Mouse (Mus musculus) liver, postnatal 0 days (tissue): ENCODE results near the gene Ctbs. TPM values are rescaled to one million over a fixed set of nuclear protein-coding genes. Genes with fewer than 3 reads are reported as not detected.
A peak's percentile ranks its signal among the peaks of the same experiment; 100 is the strongest.

Source experiments
- ATAC-seq: fragments of 200-750 bp; cut with Nextera tagmentation; 2 replicates; pipeline ENCODE4 v1.8.0; 2017; ENCODE audit warnings: mild to moderate bottlenecking, moderate library complexity
- DNase-seq: peaks from one replicate; pipeline ENCODE4 v3.0.0-alpha.2; 2016
- H3K27ac ChIP-seq: fragments of 300-500 bp; sonication (generic); 2 replicates; pipeline ENCODE4 v1.5.1; 2014; ENCODE audit warnings: antibody characterized with exemption, moderate library complexity, mild to moderate bottlenecking, low read depth
- H3K27me3 ChIP-seq: fragments of 300-500 bp; sonication (generic); 2 replicates; pipeline ENCODE4 v1.6.1; 2014; ENCODE audit warnings: low read length, control low read depth, mixed read lengths; ENCODE audit not compliant: insufficient read depth
- H3K36me3 ChIP-seq: fragments of 300-500 bp; sonication (generic); replicated peaks from 2 replicates; pipeline ENCODE4 v1.6.1; 2014; ENCODE audit warnings: mild to moderate bottlenecking, control low read depth, low read length, moderate library complexity, mixed read lengths; ENCODE audit not compliant: insufficient read depth
- H3K4me1 ChIP-seq: fragments of 300-500 bp; sonication (generic); 2 replicates; pipeline ENCODE4 v1.6.1; 2014; ENCODE audit warnings: antibody characterized with exemption, mild to moderate bottlenecking, control low read depth; ENCODE audit not compliant: insufficient read depth
- H3K4me2 ChIP-seq: fragments of 300-500 bp; sonication (generic); 2 replicates; pipeline ENCODE4 v1.6.1; 2014; ENCODE audit warnings: low read depth, mild to moderate bottlenecking, low read length, moderate library complexity, mixed read lengths
- H3K4me3 ChIP-seq: fragments of 300-500 bp; sonication (generic); 2 replicates; pipeline ENCODE4 v1.5.1; 2014; ENCODE audit warnings: low read depth, low read length
- H3K9ac ChIP-seq: fragments of 300-500 bp; sonication (generic); replicated peaks from 2 replicates; pipeline ENCODE4 v1.6.1; 2014; ENCODE audit warnings: mild to moderate bottlenecking, moderate library complexity
- H3K9me3 ChIP-seq: fragments of 300-500 bp; sonication (generic); 2 replicates; pipeline ENCODE4 v1.6.1; 2016; ENCODE audit warnings: mild to moderate bottlenecking, control low read depth, low read length, mixed read lengths
- CTCF ChIP-seq: sonication (generic); IDR thresholded peaks from 2 replicates; pipeline ENCODE4 v1.5.1; 2016; ENCODE audit warnings: antibody characterized with exemption, low read depth
- EP300 ChIP-seq: IDR thresholded peaks from 2 replicates; pipeline ENCODE4 v1.6.1; 2016; ENCODE audit warnings: antibody characterized with exemption, low read depth, mild to moderate bottlenecking
- WGBS: fragments of 180-500 bp; shearing (Covaris S2); extraction: QIAGEN DNeasy Blood & Tissue Kit; methylation state at CpG from one replicate; pipeline ENCODE4 v1.1.7; 2014; ENCODE audit not compliant: insufficient replicate concordance; 5-methylcytosine and 5-hydroxymethylcytosine counted together
- polyA plus RNA-seq: library from polyadenylated mRNA; unstranded; fragments of >200 nt; fragmentation: Nextera tagmentation; extraction: Ambion mirVana; gene quantifications from 2 replicates; pipeline ENCODE4 v1.2.1, GENCODE M21; 2015

Gene Ctbs
- polyA plus RNA-seq, 1 experiment from 2014 or later: 9.9 TPM

DNA sequence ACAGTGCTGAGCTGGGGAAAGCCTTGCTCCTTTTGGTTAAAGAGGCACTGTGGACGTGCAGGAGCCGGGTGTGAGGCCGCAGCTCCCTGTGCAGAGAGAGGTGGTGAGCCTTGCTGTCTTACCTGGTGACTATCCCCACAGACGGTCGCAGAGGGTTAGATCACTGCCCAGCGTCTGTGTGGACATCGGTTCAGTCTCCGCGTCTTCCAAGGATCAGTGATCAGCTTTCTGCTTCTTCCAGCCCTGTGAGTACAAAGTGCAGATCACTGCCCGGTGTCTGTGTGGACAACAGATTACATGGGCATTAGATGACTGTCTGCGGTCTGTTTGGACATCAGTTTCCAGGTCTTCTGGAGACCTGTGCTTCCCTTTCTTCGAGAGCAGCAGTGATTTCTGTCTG, 35.0 kb upstream of the Ctbs start:
- ATAC-seq: no peak
- H3K4me2 ChIP-seq: no peak overlapping the region
- no peak for TF ChIP-seq CTCF
- TF ChIP-seq EP300: no peak

GRCm38 (mm10) chr3:146417873-146418272, 31.7 kb upstream of the Ctbs start:
- no peak overlapping the region for H3K4me3 ChIP-seq
- H3K27me3 ChIP-seq: no peaks in the 10 kb centered on the region
- H3K4me2 ChIP-seq: no peak overlapping the region
- no peak overlapping the region for H3K27ac ChIP-seq
- 91% methylated on average over 8 of the region's 8 CpGs for WGBS
- no peaks in the 10 kb centered on the region for H3K9me3 ChIP-seq
- no peak overlapping the region for H3K9ac ChIP-seq
- TF ChIP-seq CTCF (no peak), EP300 (no peak)
- H3K36me3 ChIP-seq: peaks cover 26% of the 10 kb centered on the region
- DNase-seq (no peak), ATAC-seq (no peak)
- no peaks in the 10 kb centered on the region for H3K4me1 ChIP-seq

More for the DNA sequence above, 35.0 kb upstream of the Ctbs start:
- Histone ChIP-seq H3K27me3 (no peaks in the 10 kb centered on the region), H3K9ac (no peak overlapping the region), H3K27ac (no peak overlapping the region), H3K9me3 (no peaks in the 10 kb centered on the region), H3K4me3 (no peak overlapping the region), H3K4me1 (peaks cover 16% of the 10 kb centered on the region), H3K36me3 (peaks cover 20% of the 10 kb centered on the region)
- no peak for DNase-seq
- WGBS: 91% methylated on average over 12 of the region's 12 CpGs

DNA sequence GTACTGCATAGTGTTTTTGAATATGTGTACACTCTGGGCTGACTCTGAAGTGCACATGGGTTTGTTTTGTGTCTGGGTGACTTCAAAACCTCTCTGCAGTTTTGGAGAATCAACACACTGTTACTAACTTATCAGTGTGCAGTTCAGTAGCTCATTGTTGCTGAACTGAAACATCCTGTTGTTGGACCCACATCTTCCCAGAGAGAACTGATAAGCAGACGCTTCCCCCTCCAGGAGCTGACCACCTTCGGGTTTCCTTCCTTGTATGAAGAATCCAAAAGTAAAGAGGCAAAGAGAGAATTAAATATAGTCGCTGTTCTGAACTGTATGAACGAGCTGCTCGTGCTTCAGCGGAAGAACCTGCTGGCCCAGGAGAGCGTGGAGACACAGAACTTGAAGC, 30.7 kb upstream of the Ctbs start:
- no peaks in the 10 kb centered on the region for H3K4me1 ChIP-seq
- DNase-seq (no peak), ATAC-seq (no peak)
- no peak overlapping the region for H3K4me3 ChIP-seq
- no peak overlapping the region for H3K9ac ChIP-seq
- no peak overlapping the region for H3K4me2 ChIP-seq
- H3K27ac ChIP-seq: peak overlapping the region; percentile 12; the same call in 1 of the 2 replicates
- TF ChIP-seq CTCF (no peak), EP300 (no peak)
- WGBS: 59% methylated on average over 7 of the region's 7 CpGs
- no peaks in the 10 kb centered on the region for H3K9me3 ChIP-seq
- no peaks in the 10 kb centered on the region for H3K27me3 ChIP-seq
- peaks cover 31% of the 10 kb centered on the region for H3K36me3 ChIP-seq

- TF ChIP-seq EP300 (no peak), CTCF (0 out of 2 replicates have a peak, but pooled peaks have one; percentile 19)
- Histone ChIP-seq H3K4me2 (no peak overlapping the region), H3K36me3 (peaks cover 31% of the 10 kb centered on the region), H3K27me3 (no peaks in the 10 kb centered on the region), H3K4me3 (no peak overlapping the region), H3K4me1 (no peaks in the 10 kb centered on the region), H3K9ac (no peak overlapping the region), H3K27ac (peak overlapping the region; percentile 12; the same call in 1 of the 2 replicates), H3K9me3 (no peaks in the 10 kb centered on the region)
- WGBS: 86% methylated on average over 9 of the region's 9 CpGs
- no peak for DNase-seq
- no peak for ATAC-seq
Observed at GRCm38 (mm10) chr3:146419534-146419933, 30.1 kb upstream of the Ctbs start.

DNA sequence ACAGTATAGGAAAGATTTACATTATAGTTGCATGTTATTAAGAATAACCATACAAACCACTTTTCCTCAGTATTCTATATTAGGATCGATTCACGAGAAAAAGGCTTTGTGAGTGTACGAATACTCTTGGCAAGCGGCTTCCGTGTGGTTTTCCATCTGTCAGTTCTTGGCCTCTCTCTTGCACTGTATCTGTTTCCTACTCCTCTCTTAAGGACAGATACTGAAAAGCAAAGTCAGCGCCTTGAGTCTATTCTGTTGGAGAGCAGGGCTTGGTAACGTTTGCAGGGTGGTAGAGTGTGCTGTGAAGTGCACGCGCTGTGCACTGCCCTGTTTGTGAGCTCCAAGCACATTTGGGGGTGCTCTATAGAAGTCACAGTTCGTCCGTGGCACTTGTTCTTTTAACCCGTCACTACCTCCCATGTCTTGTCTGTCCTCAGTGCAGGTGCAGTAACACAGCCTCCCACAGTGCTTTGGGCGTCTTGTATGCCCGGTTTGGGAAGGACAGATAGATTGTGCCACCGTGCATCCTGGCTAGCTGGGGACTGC, 29.5 kb upstream of the Ctbs start:
- 81% methylated on average over 15 of the region's 15 CpGs for WGBS
- H3K9me3 ChIP-seq: no peaks in the 10 kb centered on the region
- H3K9ac ChIP-seq: no peak overlapping the region
- no peak overlapping the region for H3K4me3 ChIP-seq
- ATAC-seq (no peak), DNase-seq (no peak)
- peaks cover 31% of the 10 kb centered on the region for H3K36me3 ChIP-seq
- no peaks in the 10 kb centered on the region for H3K4me1 ChIP-seq
- H3K4me2 ChIP-seq: no peak overlapping the region
- H3K27me3 ChIP-seq: no peaks in the 10 kb centered on the region
- H3K27ac ChIP-seq: no peak overlapping the region
- TF ChIP-seq EP300: no peak
- no peak for TF ChIP-seq CTCF

GRCm38 (mm10) chr3:146421787-146422186, 27.8 kb upstream of the Ctbs start:
- no peak for TF ChIP-seq EP300
- DNase-seq (no peak), ATAC-seq (0 out of 2 replicates have a peak, but pooled peaks have one; percentile 13)
- 36% methylated on average over 8 of the region's 8 CpGs for WGBS
- H3K4me3 ChIP-seq: no peak overlapping the region
- no peak overlapping the region for H3K9ac ChIP-seq
- H3K9me3 ChIP-seq: no peaks in the 10 kb centered on the region
- H3K4me1 ChIP-seq: no peaks in the 10 kb centered on the region
- no peaks in the 10 kb centered on the region for H3K27me3 ChIP-seq
- H3K36me3 ChIP-seq: peaks cover 38% of the 10 kb centered on the region
- H3K27ac ChIP-seq: no peak overlapping the region
- H3K4me2 ChIP-seq: no peak overlapping the region

- Histone ChIP-seq H3K36me3 (peaks cover 46% of the 10 kb centered on the region), H3K4me1 (no peaks in the 10 kb centered on the region), H3K4me3 (no peak overlapping the region), H3K4me2 (no peak overlapping the region), H3K9ac (no peak overlapping the region), H3K27me3 (no peaks in the 10 kb centered on the region), H3K9me3 (no peaks in the 10 kb centered on the region), H3K27ac (no peak overlapping the region)
- DNase-seq (no peak), ATAC-seq (no peak)
- 87% methylated on average over 7 of the region's 7 CpGs for WGBS
- peak; percentile 51 for TF ChIP-seq CTCF
- no peak for TF ChIP-seq EP300
Observed at GRCm38 (mm10) chr3:146423710-146424109, 25.9 kb upstream of the Ctbs start.
